Mouse (Mus musculus) heart, adult 2 months (tissue): Measurements from ENCODE around the gene Supt6. TPM values are rescaled to one million over a fixed set of nuclear protein-coding genes. Genes with fewer than 3 reads are reported as not detected.

Source experiments
- DNase-seq, 2 experiments: peaks; one replicate each; pipeline ENCODE4 v3.0.0; 2021
- H3K27ac ChIP-seq: fragments of 200-600 bp; 2 replicates; pipeline ENCODE4 v1.8.1; 2022
- H3K27me3 ChIP-seq: fragments of 200-500 bp; 2 replicates; pipeline ENCODE4 v1.6.1; 2012; ENCODE audit warnings: mild to moderate bottlenecking, low read length, inconsistent platforms, mixed read lengths; ENCODE audit not compliant: control insufficient read depth, insufficient read depth
- H3K36me3 ChIP-seq: fragments of 200-500 bp; 2 replicates; pipeline ENCODE4 v1.6.1; 2012; ENCODE audit warnings: low read length, inconsistent platforms; ENCODE audit not compliant: control insufficient read depth, insufficient read depth
- H3K4me1 ChIP-seq: fragments of 200-500 bp; 2 replicates; pipeline ENCODE4 v1.6.1; 2011; ENCODE audit warnings: low read length; ENCODE audit not compliant: control insufficient read depth, insufficient read depth
- H3K4me3 ChIP-seq: fragments of 200-600 bp; 2 replicates; pipeline ENCODE4 v1.8.1; 2022
- H3K79me2 ChIP-seq: fragments of 200-500 bp; replicated peaks from 2 replicates; pipeline ENCODE4 v1.6.1; 2012; ENCODE audit warnings: mild to moderate bottlenecking, inconsistent platforms, low read length, moderate library complexity, mixed read lengths; ENCODE audit not compliant: control insufficient read depth, insufficient read depth
- H3K9ac ChIP-seq: fragments of 200-500 bp; 2 replicates; pipeline ENCODE4 v1.6.1; 2012; ENCODE audit warnings: low read depth, mild to moderate bottlenecking, control low read depth, inconsistent platforms, low read length, mixed read lengths
- CTCF ChIP-seq: fragments of 200-600 bp; IDR thresholded peaks from 2 replicates; pipeline ENCODE4 v1.8.1; 2022; ENCODE audit warnings: antibody characterized with exemption, mild to moderate bottlenecking, moderate library complexity
- EP300 ChIP-seq: fragments of 200-500 bp; IDR thresholded peaks from 2 replicates; pipeline ENCODE4 v1.6.1; 2011; ENCODE audit warnings: low read depth, low read length, control low read depth; ENCODE audit not compliant: insufficient read depth
- POLR2A ChIP-seq: fragments of 200-500 bp; IDR thresholded peaks from 2 replicates; pipeline ENCODE4 v1.6.1; 2011; ENCODE audit warnings: mild to moderate bottlenecking, low read depth, low read length, control low read depth; ENCODE audit not compliant: insufficient read depth
- WGBS: fragments of 180-500 bp; shearing (Covaris S2); methylation state at CpG from one replicate; pipeline ENCODE4 v1.1.7; 2018; 5-methylcytosine and 5-hydroxymethylcytosine counted together
- intact Hi-C: fragments of 180-260 bp; cut with DNase I; formaldehyde crosslinking; loops from one replicate; pipeline ENCODE4 v1.15.1; 2025
- polyA plus RNA-seq: library from polyadenylated mRNA; depleted of rRNA; stranded (reverse); fragments of >200 nt; gene quantifications from 2 replicates; pipeline ENCODE4 v1.2.3, GENCODE M21; 2012
- total RNA-seq, 2 experiments: library from RNA; stranded (reverse); gene quantifications; 2 replicates each; pipeline ENCODE4 v1.2.3; 2021

Gene Supt6
- total and polyA plus RNA-seq, 3 experiments, result 13.1 to 32.1 (median 29.5) TPM

GRCm38 (mm10) chr11:78183884-78184514, 61.8 kb downstream of the Supt6 start:
- intact Hi-C loops, result no loop called here
- WGBS, result 51% methylated on average over 10 of the region's 10 CpGs
- Histone ChIP-seq H3K27me3 (no peaks in the 10 kb centered on the region), H3K4me3 (peak overlapping the region; percentile 96), H3K4me1 (peaks cover 2% of the 10 kb centered on the region), H3K27ac (no peak overlapping the region; the same call in 1 of the 2 replicates), H3K36me3 (peaks cover 11% of the 10 kb centered on the region), H3K79me2 (no peaks in the 10 kb centered on the region), H3K9ac (no peak overlapping the region)
- no peak for DNase-seq
- TF ChIP-seq CTCF (no peak), POLR2A (no peak), EP300 (no peak)

- peaks cover 2% of the 10 kb centered on the region for H3K4me1 ChIP-seq
- H3K27ac ChIP-seq, result peak within 1 kb of the TSS; percentile 75
- peaks cover 11% of the 10 kb centered on the region for H3K36me3 ChIP-seq
- TF ChIP-seq CTCF (peak; percentile 53), POLR2A (peak; percentile 98), EP300 (peak; percentile 57; the same call in 1 of the 2 replicates)
- peak; percentile 85 to 87 for DNase-seq
- under 1% methylated on average over 38 of the region's 38 CpGs for WGBS
- H3K9ac ChIP-seq, result peak within 1 kb of the TSS; percentile 78
- no peaks in the 10 kb centered on the region for H3K27me3 ChIP-seq
- peak within 1 kb of the TSS; percentile 96 for H3K4me3 ChIP-seq
- intact Hi-C loops, result no loop called here
- no peaks in the 10 kb centered on the region for H3K79me2 ChIP-seq
Observed at GRCm38 (mm10) chr11:78182961-78183844, 62.6 kb downstream of the Supt6 start, which contains the start of gene Rpl23a. Gene Rpl23a, minus strand, starts transcription at chr11:78183584.

GRCm38 (mm10) chr11:78182450-78182849, 63.3 kb downstream of the Supt6 start:
- H3K9ac ChIP-seq, result no peak overlapping the region; the same call in 1 of the 2 replicates
- H3K27me3 ChIP-seq, result no peaks in the 10 kb centered on the region
- no peaks in the 10 kb centered on the region for H3K79me2 ChIP-seq
- H3K4me1 ChIP-seq, result peaks cover 1% of the 10 kb centered on the region
- 4% methylated on average over 7 of the region's 7 CpGs for WGBS
- intact Hi-C loops, result no loop called here
- no peak for DNase-seq
- peaks cover 11% of the 10 kb centered on the region for H3K36me3 ChIP-seq
- H3K4me3 ChIP-seq, result peak overlapping the region; percentile 96
- TF ChIP-seq CTCF (no peak), EP300 (no peak), POLR2A (no peak)
- no peak overlapping the region for H3K27ac ChIP-seq

GRCm38 (mm10) chr11:78181830-78182357, 63.9 kb downstream of the Supt6 start:
- peaks cover 11% of the 10 kb centered on the region for H3K36me3 ChIP-seq
- no peaks in the 10 kb centered on the region for H3K79me2 ChIP-seq
- no peak for TF ChIP-seq CTCF
- TF ChIP-seq POLR2A, result no peak
- TF ChIP-seq EP300, result no peak
- no peak overlapping the region for H3K9ac ChIP-seq
- H3K27ac ChIP-seq, result no peak overlapping the region
- intact Hi-C loops, result no loop called here
- H3K4me3 ChIP-seq, result no peak overlapping the region
- H3K27me3 ChIP-seq, result no peaks in the 10 kb centered on the region
- DNase-seq, result no peak
- H3K4me1 ChIP-seq, result peaks cover 1% of the 10 kb centered on the region
- 44% methylated on average over 2 of the region's 2 CpGs for WGBS

GRCm38 (mm10) chr11:78180081-78180761, 65.6 kb downstream of the Supt6 start:
- peaks cover 3% of the 10 kb centered on the region for H3K4me1 ChIP-seq
- intact Hi-C loops, result no loop called here
- H3K27ac ChIP-seq, result no peak overlapping the region
- H3K9ac ChIP-seq, result no peak overlapping the region
- H3K27me3 ChIP-seq, result no peaks in the 10 kb centered on the region
- H3K79me2 ChIP-seq, result no peaks in the 10 kb centered on the region
- no peak for DNase-seq
- no peak overlapping the region for H3K4me3 ChIP-seq
- peaks cover 11% of the 10 kb centered on the region for H3K36me3 ChIP-seq
- no peak for TF ChIP-seq CTCF
- TF ChIP-seq EP300, result no peak
- TF ChIP-seq POLR2A, result no peak; the same call in 1 of the 2 replicates
- WGBS, result 73% methylated on average over 6 of the region's 6 CpGs
